Mouse (Mus musculus) testis, adult 2 months (tissue): ENCODE measurements around the gene Plch2.

ENCODE experiments used
- CTCF ChIP-seq: fragments of 200-500 bp; IDR thresholded peaks from 2 replicates; pipeline ENCODE4 v1.5.1; 2012; ENCODE audit warnings: low read depth, mild to moderate bottlenecking, inconsistent platforms, low read length, moderate library complexity; ENCODE audit not compliant: control insufficient read depth, insufficient read depth, insufficient replicate concordance
- POLR2A ChIP-seq: fragments of 200-500 bp; IDR thresholded peaks from 2 replicates; pipeline ENCODE4 v1.6.1; 2012; ENCODE audit warnings: low read depth, mild to moderate bottlenecking, inconsistent platforms, low read length, moderate library complexity; ENCODE audit not compliant: control insufficient read depth

DNA sequence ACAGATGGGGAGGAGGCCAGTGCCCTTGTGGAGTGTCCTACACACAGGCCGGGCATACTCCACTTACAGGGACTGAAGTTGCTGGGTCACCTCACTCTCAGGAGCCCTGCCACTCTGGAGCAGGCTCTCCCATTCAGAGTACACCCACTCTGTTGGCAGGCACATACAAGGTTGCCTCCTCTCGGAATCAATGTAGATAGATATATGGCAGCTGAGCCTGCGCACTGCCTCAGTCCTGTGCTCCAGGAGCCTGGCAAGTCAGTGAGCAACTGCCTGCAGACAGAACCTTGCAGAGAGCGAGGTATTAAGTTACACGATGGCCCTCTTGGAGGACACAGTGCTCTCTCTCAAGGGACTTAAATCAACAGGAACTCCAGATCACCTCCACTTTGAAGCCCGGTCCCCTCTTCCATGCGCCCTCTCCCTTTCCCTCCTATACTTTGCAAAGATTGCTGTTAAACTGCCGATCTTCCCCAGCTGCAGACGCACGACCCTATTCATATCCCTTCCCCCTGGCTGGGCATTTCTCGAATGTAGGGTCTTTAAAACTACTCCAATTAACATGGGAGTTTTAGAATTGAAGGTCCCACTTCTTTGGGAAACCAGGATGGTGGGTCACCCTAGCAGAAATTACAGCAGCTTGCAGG lies 93.3 kb downstream of the Plch2 start:
- TF ChIP-seq CTCF (no peak), POLR2A (no peak)
